Mouse (Mus musculus): Measurements from ENCODE around the gene Izumo4. TPM values are rescaled to one million over a fixed set of nuclear protein-coding genes. Genes with fewer than 3 reads are reported as not detected.

Izumo4 gene
- total RNA-seq, 1 experiment from 2014 or later, result 10.4 TPM

GRCm38 (mm10) chr10:80684214-80684613 lies 17.8 kb upstream of the Izumo4 start:
- peak; percentile 77 for ATAC-seq (replicated peaks; ENCODE audit: low read depth, poor library complexity, severe bottlenecking)

DNA sequence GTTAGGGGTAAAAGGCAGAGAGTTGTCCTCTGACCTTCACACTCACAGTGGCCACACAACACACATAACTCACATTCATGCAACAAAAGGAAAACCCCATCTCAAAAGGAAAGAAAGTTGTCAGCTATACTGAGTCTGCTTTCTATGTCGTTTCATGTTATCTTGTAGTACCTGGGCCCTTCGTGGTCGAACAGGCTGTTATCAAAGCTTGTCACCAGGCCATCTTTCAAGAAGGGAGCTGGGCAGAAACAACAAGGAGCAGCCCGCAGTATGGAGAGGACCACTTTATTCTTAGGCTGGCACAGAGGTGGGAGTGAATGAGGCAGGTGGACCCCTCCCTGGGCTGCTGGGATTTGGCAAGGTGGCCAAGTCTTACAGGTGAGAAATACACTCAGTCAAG lies 17.0 kb upstream of the Izumo4 start:
- 0 out of 2 replicates have a peak, but pooled peaks have one; percentile 10 for ATAC-seq (replicated peaks; ENCODE audit: low read depth, poor library complexity, severe bottlenecking)

- no peak for ATAC-seq (replicated peaks; ENCODE audit: low read depth, poor library complexity, severe bottlenecking)
Observed at GRCm38 (mm10) chr10:80686617-80687016, 15.4 kb upstream of the Izumo4 start.

GRCm38 (mm10) chr10:80687850-80688249 lies 14.1 kb upstream of the Izumo4 start:
- ATAC-seq (replicated peaks; ENCODE audit: low read depth, poor library complexity, severe bottlenecking), result peak; percentile 62

DNA sequence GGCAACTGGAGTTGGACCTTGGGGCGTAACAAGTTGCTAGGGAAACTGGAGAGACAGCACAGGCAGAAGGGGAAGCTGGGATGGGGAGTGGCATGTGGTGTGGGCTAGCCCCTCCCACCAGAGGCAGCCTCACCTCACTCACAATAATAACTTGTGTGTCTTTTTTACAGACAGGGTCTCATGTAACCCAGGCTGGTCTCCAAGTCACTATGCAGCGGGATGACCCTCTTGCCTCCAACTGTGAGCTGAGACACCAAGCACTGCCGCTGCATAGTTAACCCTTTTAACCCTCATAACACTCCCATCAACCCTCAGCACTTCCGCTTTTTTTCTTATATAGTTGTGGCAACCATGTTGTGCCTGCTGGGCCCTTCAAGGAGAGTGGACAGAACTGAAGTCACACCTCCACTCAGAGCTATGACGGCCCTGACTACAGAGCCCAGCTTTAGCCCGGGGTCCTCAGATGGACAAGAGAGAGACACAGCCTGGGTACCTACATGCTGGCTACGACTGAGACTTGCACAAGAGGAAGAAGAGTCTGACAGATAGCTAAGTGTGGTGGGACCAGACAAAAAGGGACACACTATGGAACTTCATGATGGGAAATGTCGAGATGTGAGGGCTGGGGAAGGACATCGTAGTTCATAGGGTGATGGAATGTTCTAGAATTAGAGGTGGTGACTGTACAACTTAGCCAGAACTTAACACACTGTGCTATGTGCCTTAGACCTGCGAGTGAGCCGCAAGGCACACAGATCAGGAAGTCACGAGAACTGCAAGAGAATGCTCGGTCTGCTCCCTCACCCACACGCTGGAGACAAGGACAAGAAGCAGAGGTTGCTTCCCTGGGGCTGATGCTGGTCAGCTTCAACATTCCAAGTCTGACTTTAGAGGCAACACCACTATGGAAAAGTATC lies 9.5 kb upstream of the Izumo4 start:
- peak; percentile 45 for ATAC-seq (replicated peaks; ENCODE audit: low read depth, poor library complexity, severe bottlenecking)

DNA sequence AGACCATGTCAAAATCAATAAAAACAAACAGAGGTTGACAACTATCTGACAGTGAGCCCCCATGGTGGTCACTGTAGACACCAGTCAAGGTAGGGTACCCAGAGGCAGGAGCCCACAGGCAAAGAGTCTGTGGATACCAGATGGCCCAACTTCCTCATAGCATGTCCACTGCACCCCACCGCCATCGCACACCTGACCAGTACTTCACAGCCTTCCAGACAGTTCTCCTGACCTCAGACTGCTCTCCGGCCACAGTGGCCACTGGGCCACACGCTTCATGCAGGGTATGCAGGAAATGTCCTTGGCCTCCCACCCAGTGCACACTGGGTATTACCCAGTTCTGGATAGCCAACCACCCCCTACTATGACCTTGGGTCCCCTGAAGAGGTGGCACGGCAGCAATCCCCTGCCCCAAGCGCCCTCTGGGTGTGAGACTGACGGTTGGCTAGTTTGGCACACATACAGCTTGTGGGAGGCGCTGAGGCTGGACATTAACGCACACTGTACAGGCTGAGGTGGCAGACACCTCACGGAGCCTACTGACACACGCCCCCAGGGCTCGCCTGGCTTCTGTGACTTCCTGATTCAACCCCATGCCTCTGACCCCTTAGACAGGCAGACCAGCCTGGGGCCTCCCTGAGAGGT lies 8.5 kb upstream of the Izumo4 start:
- no peak for ATAC-seq (replicated peaks; ENCODE audit: low read depth, poor library complexity, severe bottlenecking)

DNA sequence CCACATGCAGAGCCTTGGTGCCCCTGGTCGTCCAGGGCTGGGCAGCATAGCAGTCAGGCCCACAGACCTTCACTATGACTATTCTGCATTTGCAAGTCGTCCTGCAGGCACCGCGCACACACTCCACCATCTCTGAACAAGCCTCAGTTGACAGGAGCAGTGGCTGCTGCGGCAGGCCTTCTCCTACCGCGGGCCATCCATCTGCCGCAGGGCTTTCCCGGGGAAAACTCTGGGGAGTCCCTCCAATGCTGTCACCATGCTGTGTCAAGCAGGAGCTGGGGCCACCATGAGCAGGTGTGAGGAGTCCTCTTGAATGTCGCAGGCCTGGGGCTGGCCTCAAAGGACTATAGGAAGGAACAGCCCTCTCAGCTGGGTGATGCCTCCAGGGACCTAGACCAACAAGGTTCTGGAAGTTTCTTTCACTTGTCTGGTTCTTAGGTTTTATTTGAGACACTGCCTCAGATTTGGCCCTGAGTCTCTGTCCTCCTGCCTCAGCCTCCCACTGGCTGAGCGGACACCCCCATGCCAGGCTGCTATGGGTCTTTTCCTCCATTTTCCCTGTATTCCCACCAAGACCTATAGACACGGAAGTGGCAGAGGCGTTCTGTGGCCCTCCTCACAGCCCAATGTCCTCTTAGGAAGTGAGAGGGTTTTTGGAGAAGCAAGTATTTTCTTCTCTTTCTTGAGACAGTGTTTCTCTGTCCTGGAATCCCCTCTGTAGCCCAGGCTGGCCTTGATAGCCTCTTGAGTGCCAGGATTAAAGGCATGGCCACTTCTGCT lies 7.6 kb upstream of the Izumo4 start:
- ATAC-seq (replicated peaks; ENCODE audit: low read depth, poor library complexity, severe bottlenecking), result no peak

DNA sequence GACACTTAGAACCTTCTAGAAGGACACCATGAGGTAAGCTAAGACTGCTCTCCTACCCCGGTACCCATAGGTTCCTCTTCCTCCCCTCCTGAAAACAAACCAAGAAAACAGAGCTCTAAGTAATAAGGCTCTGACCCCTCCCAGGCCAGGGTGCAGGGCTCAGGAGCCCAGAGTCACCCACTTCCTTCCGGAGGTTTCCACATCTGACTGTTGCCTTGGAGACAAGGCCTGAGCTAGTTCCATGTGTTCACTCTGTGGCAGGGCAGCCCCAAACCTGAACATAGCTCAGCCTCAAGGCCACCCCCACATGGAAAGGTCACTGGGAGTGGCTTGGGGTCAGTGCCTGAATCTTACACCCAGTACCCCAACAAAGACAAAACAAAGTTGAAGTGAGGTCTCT lies 6.8 kb upstream of the Izumo4 start:
- ATAC-seq (replicated peaks; ENCODE audit: low read depth, poor library complexity, severe bottlenecking), result peak; percentile 73

DNA sequence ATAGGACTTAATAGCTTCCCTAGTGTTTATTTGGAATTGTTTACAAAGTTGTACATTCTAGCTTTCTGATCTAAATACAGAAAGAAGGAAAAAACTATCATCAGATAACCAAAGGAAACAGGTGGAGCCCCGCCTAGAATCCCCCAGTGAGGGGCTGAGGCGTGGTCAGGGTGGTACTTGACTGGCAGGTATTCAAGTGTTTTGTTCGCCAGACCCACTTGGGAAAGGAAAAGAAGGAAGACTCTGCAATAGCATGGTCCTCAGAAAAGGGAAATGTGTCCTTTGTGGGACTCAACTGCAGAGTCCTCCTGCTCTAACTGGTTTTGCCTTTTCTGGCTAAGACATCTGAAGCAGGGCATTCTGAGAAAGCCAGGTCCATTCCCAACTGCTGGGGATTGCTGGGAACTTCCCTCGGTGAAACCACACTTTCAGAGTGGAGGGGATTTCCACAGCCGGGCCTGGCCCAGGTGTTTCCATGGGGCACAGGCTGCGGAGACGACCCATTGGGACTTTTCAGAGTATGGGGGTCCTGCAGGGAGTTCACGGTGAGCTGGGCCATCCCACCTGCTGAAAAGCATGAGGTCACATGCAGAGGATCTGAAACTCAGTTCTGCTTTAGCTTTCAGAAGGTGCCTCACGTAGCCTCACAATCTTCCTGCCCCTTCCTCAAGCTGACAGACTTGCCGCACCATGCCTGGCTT lies 6.0 kb upstream of the Izumo4 start:
- ATAC-seq (replicated peaks; ENCODE audit: low read depth, poor library complexity, severe bottlenecking), result no peak

DNA sequence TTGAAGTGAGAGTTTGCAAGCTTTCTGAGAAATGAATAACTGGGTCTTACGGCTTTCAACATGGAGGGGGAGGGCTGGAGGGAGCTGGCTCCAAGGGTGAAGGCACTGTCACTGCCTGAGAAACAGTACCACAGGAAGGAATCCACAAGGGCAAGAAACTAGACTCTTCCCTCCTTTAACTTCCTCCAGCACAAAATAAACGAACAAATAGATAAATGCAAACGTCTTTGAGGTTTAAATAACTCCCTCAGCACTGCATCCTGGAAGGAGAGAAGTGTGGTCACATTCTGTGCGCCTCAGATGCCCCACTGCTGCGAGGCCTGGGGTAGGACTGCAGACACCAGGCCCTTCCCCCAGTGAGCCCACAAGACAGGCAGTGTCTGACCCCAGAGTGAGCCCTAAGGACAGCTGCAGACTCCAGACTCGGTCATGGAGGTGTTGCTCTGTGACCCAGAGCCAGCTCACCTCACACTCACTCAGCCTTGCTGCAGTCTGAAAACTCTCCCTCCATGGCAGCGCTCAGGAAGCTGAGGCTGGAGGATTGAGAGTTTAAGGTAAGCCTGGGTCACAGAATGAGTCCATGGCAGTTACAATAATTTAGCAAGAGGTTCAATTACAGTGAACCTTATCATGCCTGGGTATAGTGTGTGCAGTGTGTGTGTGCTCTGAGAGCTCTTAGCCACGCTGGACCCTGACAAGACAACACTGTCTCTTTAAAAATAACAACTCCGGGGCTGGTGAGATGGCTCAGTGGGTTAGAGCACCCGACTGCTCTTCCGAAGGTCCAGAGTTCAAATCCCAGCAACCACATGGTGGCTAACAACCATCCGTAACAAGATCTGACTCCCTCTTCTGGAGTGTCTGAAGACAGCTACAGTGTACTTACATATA lies 5.2 kb upstream of the Izumo4 start:
- ATAC-seq (replicated peaks; ENCODE audit: low read depth, poor library complexity, severe bottlenecking), result no peak

- ATAC-seq (replicated peaks; ENCODE audit: low read depth, poor library complexity, severe bottlenecking), result no peak
Observed at GRCm38 (mm10) chr10:80697393-80697787, 4.6 kb upstream of the Izumo4 start.

DNA sequence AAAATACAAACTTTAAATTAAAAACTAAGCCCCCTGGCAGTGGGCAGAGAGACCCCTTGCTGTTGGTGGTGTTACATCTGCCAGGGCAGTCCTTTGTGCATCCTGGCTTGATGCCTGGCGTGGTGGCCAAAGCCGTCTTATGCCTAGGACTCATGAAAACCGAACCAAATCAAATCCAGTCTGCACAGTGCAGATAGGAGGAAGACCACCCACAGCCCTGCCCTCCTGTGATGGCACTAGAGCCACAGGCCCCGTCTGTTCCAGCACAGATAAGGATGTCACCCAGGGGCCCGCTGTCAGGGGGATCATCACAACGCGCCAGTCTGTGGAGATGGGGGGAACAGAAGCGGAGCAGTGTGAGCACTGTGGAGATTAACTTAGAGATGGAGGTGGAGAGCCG lies 4.2 kb upstream of the Izumo4 start:
- peak; percentile 24 for ATAC-seq (replicated peaks; ENCODE audit: low read depth, poor library complexity, severe bottlenecking)

- no peak for ATAC-seq (replicated peaks; ENCODE audit: low read depth, poor library complexity, severe bottlenecking)
Observed at GRCm38 (mm10) chr10:80698605-80699004, 3.4 kb upstream of the Izumo4 start.

- no peak for ATAC-seq (replicated peaks; ENCODE audit: low read depth, poor library complexity, severe bottlenecking)
Observed at GRCm38 (mm10) chr10:80700038-80700504, 1.9 kb upstream of the Izumo4 start.

- 0 out of 2 replicates have a peak, but pooled peaks have one; percentile 7 for ATAC-seq (replicated peaks; ENCODE audit: low read depth, poor library complexity, severe bottlenecking)
Observed at GRCm38 (mm10) chr10:80700732-80701131, 1.3 kb upstream of the Izumo4 start.

GRCm38 (mm10) chr10:80702536-80703390 lies 779 bp downstream of the Izumo4 start:
- ATAC-seq (replicated peaks; ENCODE audit: low read depth, poor library complexity, severe bottlenecking), result peak; percentile 60

DNA sequence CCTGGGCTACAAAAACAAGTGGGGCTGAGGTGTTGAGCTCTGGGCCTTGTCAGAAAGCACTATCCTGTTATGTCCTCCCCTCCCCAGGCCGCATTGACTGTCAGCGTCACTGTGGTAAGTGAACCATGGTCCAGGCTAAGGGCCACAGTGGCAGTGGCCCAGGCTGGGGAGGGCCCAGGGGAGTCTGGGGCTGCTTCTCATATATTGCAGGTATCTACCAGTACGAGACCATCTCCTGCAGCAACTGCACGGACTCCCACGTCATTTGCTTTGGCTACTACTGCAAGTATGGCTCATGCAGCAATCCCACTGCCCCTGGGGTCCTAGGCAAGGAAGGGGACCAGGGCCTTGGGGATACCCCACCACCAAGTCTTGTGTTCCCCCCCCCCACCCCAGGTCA lies 1.7 kb downstream of the Izumo4 start:
- ATAC-seq (replicated peaks; ENCODE audit: low read depth, poor library complexity, severe bottlenecking), result no peak

GRCm38 (mm10) chr10:80704418-80704817 lies 2.4 kb downstream of the Izumo4 start:
- no peak for ATAC-seq (replicated peaks; ENCODE audit: low read depth, poor library complexity, severe bottlenecking)
